Mouse (Mus musculus) thymus, adult 2 months (tissue): Measurements from ENCODE around the gene Dapk1. TPM values are rescaled to one million over a fixed set of nuclear protein-coding genes. Genes with fewer than 3 reads are reported as not detected.

Experiments used
- DNase-seq: peaks from one replicate; pipeline ENCODE4 v3.0.0; 2021
- H3K27ac ChIP-seq: fragments of 200-500 bp; 2 replicates; pipeline ENCODE4 v1.5.1; 2012; ENCODE audit warnings: low read length, control low read depth; ENCODE audit not compliant: control insufficient read depth, insufficient read depth
- H3K27me3 ChIP-seq: fragments of 200-500 bp; 2 replicates; pipeline ENCODE4 v1.6.1; 2012; ENCODE audit warnings: mild to moderate bottlenecking, low read length, moderate library complexity, mixed read lengths; ENCODE audit not compliant: control insufficient read depth, insufficient read depth
- H3K36me3 ChIP-seq: fragments of 200-500 bp; 2 replicates; pipeline ENCODE4 v1.6.1; 2012; ENCODE audit warnings: mild to moderate bottlenecking, low read length, moderate library complexity; ENCODE audit not compliant: control insufficient read depth, insufficient read depth
- H3K4me1 ChIP-seq: fragments of 200-500 bp; replicated peaks from 2 replicates; pipeline ENCODE4 v1.6.1; 2012; ENCODE audit warnings: low read length; ENCODE audit not compliant: control insufficient read depth, insufficient read depth
- H3K4me3 ChIP-seq: fragments of 200-500 bp; 2 replicates; pipeline ENCODE4 v1.5.1; 2012; ENCODE audit warnings: mild to moderate bottlenecking, low read length, control low read depth, moderate library complexity; ENCODE audit not compliant: control insufficient read depth, insufficient read depth
- CTCF ChIP-seq: fragments of 200-500 bp; IDR thresholded peaks from 2 replicates; pipeline ENCODE4 v1.5.1; 2012; ENCODE audit warnings: mild to moderate bottlenecking, control low read depth, low read length, moderate library complexity, borderline replicate concordance; ENCODE audit not compliant: control insufficient read depth, poor library complexity, insufficient read depth; ENCODE audit errors: extremely low read depth
- POLR2A ChIP-seq: fragments of 200-500 bp; IDR thresholded peaks from 2 replicates; pipeline ENCODE4 v1.6.1; 2012; ENCODE audit warnings: mild to moderate bottlenecking, low read length, control low read depth, moderate library complexity; ENCODE audit not compliant: control insufficient read depth, poor library complexity, insufficient read depth; ENCODE audit errors: extremely low read depth
- WGBS: fragments of 180-500 bp; shearing (Covaris S2); methylation state at CpG from one replicate; pipeline ENCODE4 v1.1.7; 2018; 5-methylcytosine and 5-hydroxymethylcytosine counted together
- polyA plus RNA-seq: library from polyadenylated mRNA; depleted of rRNA; stranded (reverse); fragments of >200 nt; gene quantifications from 2 replicates; pipeline ENCODE4 v1.2.3, GENCODE M21; 2012

Gene Dapk1
- polyA plus RNA-seq, 1 experiment = 45.2 TPM

GRCm38 (mm10) chr13:60612160-60612559 is 10.4 kb downstream of the Dapk1 start:
- peak; percentile 54 for DNase-seq
- TF ChIP-seq POLR2A (no peak), CTCF (no peak)
- no peak overlapping the region for H3K4me3 ChIP-seq
- no peaks in the 10 kb centered on the region for H3K27me3 ChIP-seq
- no peaks in the 10 kb centered on the region for H3K36me3 ChIP-seq
- H3K27ac ChIP-seq = peak overlapping the region; percentile 85
- H3K4me1 ChIP-seq = peaks cover 61% of the 10 kb centered on the region
- WGBS = 8% methylated on average over 3 of the region's 3 CpGs

- Histone ChIP-seq H3K4me1 (peaks cover 61% of the 10 kb centered on the region), H3K27ac (no peak overlapping the region), H3K27me3 (no peaks in the 10 kb centered on the region), H3K36me3 (no peaks in the 10 kb centered on the region), H3K4me3 (no peak overlapping the region)
- TF ChIP-seq POLR2A = no peak
- TF ChIP-seq CTCF = no peak
- WGBS = 98% methylated on average over 8 of the region's 8 CpGs
- no peak for DNase-seq
Measured at GRCm38 (mm10) chr13:60614154-60614553, 12.4 kb downstream of the Dapk1 start.

GRCm38 (mm10) chr13:60615057-60615650 is 13.4 kb downstream of the Dapk1 start:
- peaks cover 63% of the 10 kb centered on the region for H3K4me1 ChIP-seq
- no peak overlapping the region for H3K4me3 ChIP-seq
- H3K36me3 ChIP-seq = no peaks in the 10 kb centered on the region
- WGBS = 65% methylated on average over 15 of the region's 15 CpGs
- no peak for TF ChIP-seq POLR2A
- no peak for TF ChIP-seq CTCF
- no peaks in the 10 kb centered on the region for H3K27me3 ChIP-seq
- no peak overlapping the region for H3K27ac ChIP-seq
- no peak for DNase-seq

- TF ChIP-seq CTCF = no peak
- TF ChIP-seq POLR2A = no peak
- WGBS = 98% methylated on average over 6 of the region's 6 CpGs
- Histone ChIP-seq H3K27ac (no peak overlapping the region), H3K4me1 (peaks cover 57% of the 10 kb centered on the region), H3K27me3 (no peaks in the 10 kb centered on the region), H3K36me3 (no peaks in the 10 kb centered on the region), H3K4me3 (no peak overlapping the region)
- no peak for DNase-seq
Measured at GRCm38 (mm10) chr13:60616036-60616435, 14.3 kb downstream of the Dapk1 start.

GRCm38 (mm10) chr13:60618287-60618686 is 16.5 kb downstream of the Dapk1 start:
- no peak for DNase-seq
- H3K36me3 ChIP-seq = no peaks in the 10 kb centered on the region
- H3K27me3 ChIP-seq = no peaks in the 10 kb centered on the region
- H3K4me1 ChIP-seq = peaks cover 44% of the 10 kb centered on the region
- no peak for TF ChIP-seq CTCF
- TF ChIP-seq POLR2A = no peak
- H3K4me3 ChIP-seq = no peak overlapping the region
- no peak overlapping the region for H3K27ac ChIP-seq
- WGBS = 91% methylated on average over 9 of the region's 9 CpGs

GRCm38 (mm10) chr13:60619723-60620122 is 18.0 kb downstream of the Dapk1 start:
- Histone ChIP-seq H3K36me3 (no peaks in the 10 kb centered on the region), H3K27me3 (no peaks in the 10 kb centered on the region), H3K4me1 (peaks cover 33% of the 10 kb centered on the region), H3K27ac (no peak overlapping the region), H3K4me3 (no peak overlapping the region)
- no peak for DNase-seq
- WGBS = 56% methylated on average over 6 of the region's 6 CpGs
- TF ChIP-seq CTCF (no peak), POLR2A (no peak)
